Mouse (Mus musculus) intestine, embryonic 16.5 days (tissue): ENCODE measurements around the gene 1700019N19Rik. TPM values are rescaled to one million over a fixed set of nuclear protein-coding genes. Genes with fewer than 3 reads are reported as not detected.

ENCODE experiments used
- ATAC-seq: fragments of 200-750 bp; cut with Nextera tagmentation; 2 replicates; pipeline ENCODE4 v1.8.0; 2017; ENCODE audit warnings: moderate TSS enrichment, moderate library complexity
- H3K27ac ChIP-seq: fragments of 300-500 bp; sonication (generic); 2 replicates; pipeline ENCODE4 v1.5.1; 2014; ENCODE audit warnings: mild to moderate bottlenecking, low read length
- H3K27me3 ChIP-seq: fragments of 300-500 bp; sonication (generic); replicated peaks from 2 replicates; pipeline ENCODE4 v1.6.1; 2014; ENCODE audit warnings: low read length, control low read depth, mixed read lengths; ENCODE audit not compliant: control insufficient read depth, insufficient read depth
- H3K36me3 ChIP-seq: fragments of 300-500 bp; sonication (generic); 2 replicates; pipeline ENCODE4 v1.6.1; 2014; ENCODE audit warnings: low read length, control low read depth; ENCODE audit not compliant: control insufficient read depth, insufficient read depth
- H3K4me1 ChIP-seq: fragments of 300-500 bp; sonication (generic); 2 replicates; pipeline ENCODE4 v1.6.1; 2014; ENCODE audit warnings: low read length, control low read depth, mixed read lengths; ENCODE audit not compliant: control insufficient read depth, insufficient read depth
- H3K4me2 ChIP-seq: fragments of 300-500 bp; sonication (generic); 2 replicates; pipeline ENCODE4 v1.6.1; 2014; ENCODE audit warnings: low read depth, low read length, control low read depth
- H3K4me3 ChIP-seq: fragments of 300-500 bp; sonication (generic); 2 replicates; pipeline ENCODE4 v1.5.1; 2014; ENCODE audit warnings: mild to moderate bottlenecking, low read length
- H3K9ac ChIP-seq: fragments of 300-500 bp; sonication (generic); 2 replicates; pipeline ENCODE4 v1.6.1; 2014; ENCODE audit warnings: low read depth, low read length
- H3K9me3 ChIP-seq: fragments of 300-500 bp; sonication (generic); 2 replicates; pipeline ENCODE4 v1.6.1; 2016; ENCODE audit warnings: low read length, control low read depth; ENCODE audit not compliant: control insufficient read depth
- WGBS: fragments of 180-500 bp; shearing (Covaris S2); extraction: QIAGEN DNeasy Blood & Tissue Kit; methylation state at CpG from one replicate; pipeline ENCODE4 v1.1.7; 2014; 5-methylcytosine and 5-hydroxymethylcytosine counted together
- polyA plus RNA-seq: library from polyadenylated mRNA; unstranded; fragments of >200 nt; fragmentation: Nextera tagmentation; extraction: Ambion mirVana; gene quantifications from 2 replicates; pipeline ENCODE4 v1.2.1, GENCODE M21; 2015

Gene 1700019N19Rik
- polyA plus RNA-seq, 1 experiment from 2014 or later, result not detected

- Histone ChIP-seq H3K4me1 (no peaks in the 10 kb centered on the region), H3K36me3 (no peaks in the 10 kb centered on the region), H3K9me3 (no peaks in the 10 kb centered on the region), H3K4me3 (no peak overlapping the region), H3K27me3 (no peaks in the 10 kb centered on the region), H3K9ac (no peak overlapping the region), H3K27ac (no peak overlapping the region), H3K4me2 (no peak overlapping the region)
- WGBS, result 86% methylated on average over 7 of the region's 7 CpGs
- no peak for ATAC-seq
Observed at GRCm38 (mm10) chr19:58830182-58830581, 35.9 kb upstream of the 1700019N19Rik start.

- no peaks in the 10 kb centered on the region for H3K4me1 ChIP-seq
- no peaks in the 10 kb centered on the region for H3K9me3 ChIP-seq
- no peaks in the 10 kb centered on the region for H3K27me3 ChIP-seq
- H3K27ac ChIP-seq, result no peak overlapping the region
- WGBS, result 76% methylated on average over 5 of the region's 5 CpGs
- no peak overlapping the region for H3K4me3 ChIP-seq
- no peak for ATAC-seq
- no peak overlapping the region for H3K4me2 ChIP-seq
- no peak overlapping the region for H3K9ac ChIP-seq
- H3K36me3 ChIP-seq, result no peaks in the 10 kb centered on the region
Observed at GRCm38 (mm10) chr19:58829575-58829974, 35.3 kb upstream of the 1700019N19Rik start.

GRCm38 (mm10) chr19:58827656-58828055 is 33.4 kb upstream of the 1700019N19Rik start:
- Histone ChIP-seq H3K36me3 (no peaks in the 10 kb centered on the region), H3K4me3 (no peak overlapping the region), H3K27me3 (no peaks in the 10 kb centered on the region), H3K27ac (no peak overlapping the region), H3K9me3 (no peaks in the 10 kb centered on the region), H3K9ac (no peak overlapping the region), H3K4me1 (no peaks in the 10 kb centered on the region), H3K4me2 (no peak overlapping the region)
- WGBS, result 67% methylated on average over 7 of the region's 7 CpGs
- no peak for ATAC-seq

GRCm38 (mm10) chr19:58824316-58824715 is 30.1 kb upstream of the 1700019N19Rik start:
- H3K9ac ChIP-seq, result no peak overlapping the region
- H3K4me1 ChIP-seq, result no peaks in the 10 kb centered on the region
- H3K27me3 ChIP-seq, result no peaks in the 10 kb centered on the region
- H3K4me2 ChIP-seq, result no peak overlapping the region
- H3K36me3 ChIP-seq, result no peaks in the 10 kb centered on the region
- H3K27ac ChIP-seq, result no peak overlapping the region
- no peaks in the 10 kb centered on the region for H3K9me3 ChIP-seq
- ATAC-seq, result no peak
- H3K4me3 ChIP-seq, result no peak overlapping the region
- 81% methylated on average over 1 of the region's 1 CpGs for WGBS

- Histone ChIP-seq H3K36me3 (no peaks in the 10 kb centered on the region), H3K4me1 (no peaks in the 10 kb centered on the region), H3K9ac (no peak overlapping the region), H3K4me2 (no peak overlapping the region), H3K9me3 (no peaks in the 10 kb centered on the region), H3K27me3 (no peaks in the 10 kb centered on the region), H3K27ac (no peak overlapping the region), H3K4me3 (no peak overlapping the region)
- ATAC-seq, result no peak
- 78% methylated on average over 3 of the region's 3 CpGs for WGBS
Observed at GRCm38 (mm10) chr19:58823301-58823700, 29.0 kb upstream of the 1700019N19Rik start.

- H3K27me3 ChIP-seq, result no peaks in the 10 kb centered on the region
Observed at GRCm38 (mm10) chr19:58822454-58823200, 28.4 kb upstream of the 1700019N19Rik start.

GRCm38 (mm10) chr19:58818571-58819415 is 24.5 kb upstream of the 1700019N19Rik start:
- Histone ChIP-seq H3K4me3 (no peak overlapping the region), H3K4me1 (0 out of 2 replicates have a peak, but pooled peaks cover 4% of the 10 kb centered on the region), H3K9me3 (no peaks in the 10 kb centered on the region), H3K27me3 (no peaks in the 10 kb centered on the region), H3K27ac (no peak overlapping the region), H3K36me3 (no peaks in the 10 kb centered on the region), H3K9ac (no peak overlapping the region), H3K4me2 (no peak overlapping the region)
- no peak for ATAC-seq
- 65% methylated on average over 14 of the region's 14 CpGs for WGBS

More at GRCm38 (mm10) chr19:58822454-58823200, 28.4 kb upstream of the 1700019N19Rik start:
- no peaks in the 10 kb centered on the region for H3K36me3 ChIP-seq
- H3K9ac ChIP-seq, result no peak overlapping the region
- no peaks in the 10 kb centered on the region for H3K9me3 ChIP-seq
- no peak overlapping the region for H3K27ac ChIP-seq
- no peak overlapping the region for H3K4me2 ChIP-seq
- no peak for ATAC-seq
- no peak overlapping the region for H3K4me3 ChIP-seq
- WGBS, result 65% methylated on average over 20 of the region's 20 CpGs
- no peaks in the 10 kb centered on the region for H3K4me1 ChIP-seq

- no peak for ATAC-seq
- Histone ChIP-seq H3K9me3 (no peaks in the 10 kb centered on the region), H3K9ac (no peak overlapping the region), H3K4me2 (no peak overlapping the region), H3K27ac (no peak overlapping the region), H3K27me3 (no peaks in the 10 kb centered on the region), H3K36me3 (no peaks in the 10 kb centered on the region), H3K4me3 (no peak overlapping the region), H3K4me1 (0 out of 2 replicates have a peak, but pooled peaks cover 4% of the 10 kb centered on the region)
- 78% methylated on average over 11 of the region's 11 CpGs for WGBS
Observed at GRCm38 (mm10) chr19:58817398-58817797, 23.1 kb upstream of the 1700019N19Rik start.

- 60% methylated on average over 17 of the region's 17 CpGs for WGBS
- H3K36me3 ChIP-seq, result no peaks in the 10 kb centered on the region
- H3K4me1 ChIP-seq, result 0 out of 2 replicates have a peak, but pooled peaks cover 4% of the 10 kb centered on the region
- H3K27me3 ChIP-seq, result no peaks in the 10 kb centered on the region
- H3K9ac ChIP-seq, result no peak overlapping the region
- no peak overlapping the region for H3K4me3 ChIP-seq
- ATAC-seq, result peak; percentile 64; the same call in 1 of the 2 replicates
- no peak overlapping the region for H3K4me2 ChIP-seq
- 0 out of 2 replicates have a peak overlapping the region, but pooled peaks have one; percentile 28 for H3K27ac ChIP-seq
- no peaks in the 10 kb centered on the region for H3K9me3 ChIP-seq
Observed at GRCm38 (mm10) chr19:58816453-58817041, 22.3 kb upstream of the 1700019N19Rik start.
